Mouse (Mus musculus) G1E (cell line): ENCODE results near the gene Olfr199.
"Not testable (repeated sequence)": the region's sequence is repeated elsewhere in the genome, so short reads cannot be mapped to it uniquely, and the experiment has no call there.

Experiments
- CTCF ChIP-seq: IDR thresholded peaks from 2 replicates; pipeline ENCODE4 v1.5.1; 2012; ENCODE audit warnings: low read depth, low read length, inconsistent platforms, mixed read lengths
- GATA1 ChIP-seq: IDR thresholded peaks from 2 replicates; pipeline ENCODE4 v1.6.1; 2012; ENCODE audit warnings: borderline replicate concordance, low read length, inconsistent platforms, mixed read lengths
- GATA2 ChIP-seq: IDR thresholded peaks from 2 replicates; pipeline ENCODE4 v1.6.1; 2012; ENCODE audit warnings: low read depth, low read length, inconsistent platforms, borderline replicate concordance
- POLR2AphosphoS5 ChIP-seq: IDR thresholded peaks from 2 replicates; pipeline ENCODE4 v1.6.1; 2012; ENCODE audit warnings: low read depth, low read length, inconsistent platforms; ENCODE audit not compliant: insufficient replicate concordance
- TAL1 ChIP-seq: conservative IDR thresholded peaks from 2 replicates; pipeline ENCODE4 v1.6.1; 2012; ENCODE audit warnings: low read depth, low read length, inconsistent platforms, mixed read lengths

DNA sequence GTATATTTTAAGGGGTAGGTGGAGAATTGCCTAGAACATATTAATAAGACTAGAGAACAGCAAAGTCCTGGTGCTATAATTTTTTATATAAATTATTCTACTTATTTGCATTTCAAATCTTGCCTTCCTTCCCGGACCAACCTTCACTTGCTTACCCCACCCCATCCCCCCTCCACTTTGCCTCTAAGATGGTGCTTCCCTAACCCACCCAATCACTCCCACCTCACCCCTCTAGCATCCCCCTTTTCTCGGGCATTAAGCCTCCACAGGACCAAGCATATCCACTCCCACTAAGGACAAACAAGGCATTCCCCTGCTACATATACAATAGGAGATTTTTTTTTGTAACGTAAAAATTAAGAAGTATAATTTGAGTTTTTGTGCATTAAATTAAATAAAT is 1.7 kb downstream of the Olfr199 start:
- not testable (repeated sequence) for TF ChIP-seq CTCF, GATA1, GATA2, TAL1, POLR2AphosphoS5
